Mouse (Mus musculus): ENCODE measurements around the gene Pdgfd.

DNA sequence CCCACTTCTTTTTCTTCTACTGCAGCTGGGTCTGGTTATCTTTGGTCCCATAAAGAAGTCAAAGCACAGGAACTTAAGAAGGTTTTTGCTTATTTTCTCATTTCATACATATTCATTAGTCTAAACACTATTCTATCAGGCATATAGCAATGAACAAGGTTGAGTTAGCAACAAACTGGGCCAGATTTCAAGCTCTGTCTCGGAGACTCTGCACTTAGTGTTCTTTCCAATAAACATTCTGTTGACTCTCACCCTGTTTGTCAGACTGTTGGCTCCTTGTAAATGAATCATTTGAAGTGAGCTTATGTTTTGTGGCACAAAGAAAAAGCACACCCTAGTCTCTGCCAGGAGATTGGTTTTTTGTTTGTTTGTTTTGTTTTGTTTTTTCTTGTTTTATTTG, 81.9 kb downstream of the Pdgfd start:
- TF ChIP-seq MEF2A (IDR thresholded peaks at IDR 0.05; ENCODE audit: borderline replicate concordance, low read depth, low read length) (no peak), JUND (conservative IDR thresholded peaks at IDR 0.05; ENCODE audit: low read depth, low read length) (no peak), POLR2A (IDR thresholded peaks at IDR 0.05; ENCODE audit: low read depth, low read length) (no peak), EP300 (IDR thresholded peaks at IDR 0.05; ENCODE audit: low read length) (no peak), ZNF384 (IDR thresholded peaks at IDR 0.05; ENCODE audit: low read depth, low read length) (no peak), CTCF (conservative IDR thresholded peaks at IDR 0.05 in 1 of 2, IDR thresholded peaks at IDR 0.05 in 1 of 2; ENCODE audit: low read depth in 2 of 2, low read length in 2 of 2) (no peak), GABPA (IDR thresholded peaks at IDR 0.05; ENCODE audit: insufficient replicate concordance, low read depth, low read length) (no peak), SIN3A (IDR thresholded peaks at IDR 0.05; ENCODE audit: low read length) (no peak), MAX (IDR thresholded peaks at IDR 0.05; ENCODE audit: low read length) (no peak), KAT2A (IDR thresholded peaks at IDR 0.05; ENCODE audit: insufficient replicate concordance, low read length) (no peak), CHD1 (IDR thresholded peaks at IDR 0.05; ENCODE audit: low read depth, low read length) (no peak), MAFK (IDR thresholded peaks at IDR 0.05; ENCODE audit: insufficient replicate concordance, low read length) (no peak)
